Mouse (Mus musculus) neural tube, embryonic 12.5 days (tissue): Measurements from ENCODE around the gene Cdh6. TPM values are rescaled to one million over a fixed set of nuclear protein-coding genes. Genes with fewer than 3 reads are reported as not detected.

Experiments
- ATAC-seq: fragments of 200-750 bp; cut with Nextera tagmentation; 2 replicates; pipeline ENCODE4 v1.8.0; 2017; ENCODE audit warnings: low read depth, mild to moderate bottlenecking, moderate TSS enrichment, moderate library complexity; ENCODE audit not compliant: low FRiP score
- H3K27ac ChIP-seq: fragments of 300-500 bp; sonication (generic); 2 replicates; pipeline ENCODE4 v1.5.1; 2016
- H3K27me3 ChIP-seq: fragments of 300-500 bp; sonication (generic); replicated peaks from 2 replicates; pipeline ENCODE4 v1.6.1; 2016; ENCODE audit warnings: mild to moderate bottlenecking
- H3K36me3 ChIP-seq: fragments of 300-500 bp; sonication (generic); 2 replicates; pipeline ENCODE4 v1.6.1; 2016; ENCODE audit warnings: mild to moderate bottlenecking
- H3K4me1 ChIP-seq: fragments of 300-500 bp; sonication (generic); 2 replicates; pipeline ENCODE4 v1.6.1; 2016
- H3K4me2 ChIP-seq: fragments of 300-500 bp; sonication (generic); replicated peaks from 2 replicates; pipeline ENCODE4 v1.6.1; 2016; ENCODE audit warnings: mild to moderate bottlenecking
- H3K4me3 ChIP-seq: fragments of 300-500 bp; sonication (generic); 2 replicates; pipeline ENCODE4 v1.5.1; 2016
- H3K9ac ChIP-seq: fragments of 300-500 bp; sonication (generic); 2 replicates; pipeline ENCODE4 v1.6.1; 2016; ENCODE audit warnings: mild to moderate bottlenecking
- H3K9me3 ChIP-seq: fragments of 300-500 bp; sonication (generic); 2 replicates; pipeline ENCODE4 v1.6.1; 2016; ENCODE audit warnings: mild to moderate bottlenecking
- WGBS: fragments of 180-500 bp; shearing (Covaris S2); methylation state at CpG from one replicate; pipeline ENCODE4 v1.1.7; 2016; 5-methylcytosine and 5-hydroxymethylcytosine counted together
- polyA plus RNA-seq: library from polyadenylated mRNA; unstranded; fragments of >200 nt; fragmentation: Nextera tagmentation; extraction: Ambion mirVana; gene quantifications from 2 replicates; pipeline ENCODE4 v1.2.1, GENCODE M21; 2016

Gene Cdh6
- polyA plus RNA-seq, 1 experiment from 2014 or later: 17.5 TPM

- ATAC-seq: no peak
- Histone ChIP-seq H3K36me3 (no peaks in the 10 kb centered on the region), H3K4me1 (no peaks in the 10 kb centered on the region), H3K4me3 (no peak overlapping the region), H3K27ac (no peak overlapping the region), H3K27me3 (no peaks in the 10 kb centered on the region), H3K9ac (no peak overlapping the region), H3K4me2 (no peak overlapping the region), H3K9me3 (0 out of 2 replicates have a peak, but pooled peaks cover 2% of the 10 kb centered on the region)
- 83% methylated on average over 5 of the region's 5 CpGs for WGBS
These were observed 33.8 kb downstream of the Cdh6 start for GRCm38 (mm10) chr15:13139662-13140061.

GRCm38 (mm10) chr15:13137166-13137565 is 36.3 kb downstream of the Cdh6 start:
- Histone ChIP-seq H3K4me2 (no peak overlapping the region), H3K27ac (no peak overlapping the region), H3K27me3 (no peaks in the 10 kb centered on the region), H3K36me3 (no peaks in the 10 kb centered on the region), H3K9ac (no peak overlapping the region), H3K9me3 (no peaks in the 10 kb centered on the region), H3K4me3 (no peak overlapping the region), H3K4me1 (no peaks in the 10 kb centered on the region)
- 89% methylated on average over 6 of the region's 6 CpGs for WGBS
- no peak for ATAC-seq

GRCm38 (mm10) chr15:13134086-13134485 is 39.4 kb downstream of the Cdh6 start:
- Histone ChIP-seq H3K4me2 (no peak overlapping the region), H3K36me3 (no peaks in the 10 kb centered on the region), H3K9me3 (no peaks in the 10 kb centered on the region), H3K4me3 (no peak overlapping the region), H3K9ac (no peak overlapping the region), H3K27me3 (no peaks in the 10 kb centered on the region), H3K27ac (no peak overlapping the region), H3K4me1 (no peaks in the 10 kb centered on the region)
- WGBS: 77% methylated on average over 1 of the region's 1 CpGs
- no peak for ATAC-seq

- no peaks in the 10 kb centered on the region for H3K27me3 ChIP-seq
- H3K9me3 ChIP-seq: no peaks in the 10 kb centered on the region
- no peak overlapping the region for H3K4me2 ChIP-seq
- H3K36me3 ChIP-seq: no peaks in the 10 kb centered on the region
- ATAC-seq: no peak
- no peaks in the 10 kb centered on the region for H3K4me1 ChIP-seq
- H3K4me3 ChIP-seq: no peak overlapping the region
- 92% methylated on average over 8 of the region's 8 CpGs for WGBS
- H3K9ac ChIP-seq: no peak overlapping the region
- H3K27ac ChIP-seq: no peak overlapping the region
These were observed 40.1 kb downstream of the Cdh6 start for GRCm38 (mm10) chr15:13133370-13133769.

GRCm38 (mm10) chr15:13132493-13132892 is 41.0 kb downstream of the Cdh6 start:
- no peak for ATAC-seq
- 90% methylated on average over 3 of the region's 3 CpGs for WGBS

GRCm38 (mm10) chr15:13130246-13130645 is 43.2 kb downstream of the Cdh6 start:
- no peaks in the 10 kb centered on the region for H3K27me3 ChIP-seq
- H3K27ac ChIP-seq: no peak overlapping the region
- H3K36me3 ChIP-seq: no peaks in the 10 kb centered on the region
- WGBS: 74% methylated on average over 5 of the region's 5 CpGs
- H3K4me3 ChIP-seq: no peak overlapping the region
- no peak overlapping the region for H3K4me2 ChIP-seq
- H3K9me3 ChIP-seq: no peaks in the 10 kb centered on the region
- no peaks in the 10 kb centered on the region for H3K4me1 ChIP-seq
- peak; percentile 34; the same call in 1 of the 2 replicates for ATAC-seq
- no peak overlapping the region for H3K9ac ChIP-seq

More at GRCm38 (mm10) chr15:13132493-13132892, 41.0 kb downstream of the Cdh6 start:
- Histone ChIP-seq H3K9ac (no peak overlapping the region), H3K4me3 (no peak overlapping the region), H3K4me1 (no peaks in the 10 kb centered on the region), H3K9me3 (no peaks in the 10 kb centered on the region), H3K27ac (no peak overlapping the region), H3K36me3 (no peaks in the 10 kb centered on the region), H3K4me2 (no peak overlapping the region), H3K27me3 (no peaks in the 10 kb centered on the region)

GRCm38 (mm10) chr15:13100341-13100740 is 73.1 kb downstream of the Cdh6 start:
- Histone ChIP-seq H3K27ac (no peak overlapping the region), H3K27me3 (no peaks in the 10 kb centered on the region), H3K4me1 (no peaks in the 10 kb centered on the region), H3K4me2 (no peak overlapping the region), H3K9ac (no peak overlapping the region), H3K36me3 (no peaks in the 10 kb centered on the region), H3K4me3 (no peak overlapping the region), H3K9me3 (no peaks in the 10 kb centered on the region)
- ATAC-seq: no peak
- WGBS: 71% methylated on average over 6 of the region's 6 CpGs

GRCm38 (mm10) chr15:13097861-13098260 is 75.6 kb downstream of the Cdh6 start:
- no peaks in the 10 kb centered on the region for H3K9me3 ChIP-seq
- H3K9ac ChIP-seq: no peak overlapping the region
- 86% methylated on average over 6 of the region's 6 CpGs for WGBS
- no peak overlapping the region for H3K4me3 ChIP-seq
- no peaks in the 10 kb centered on the region for H3K36me3 ChIP-seq
- H3K27ac ChIP-seq: no peak overlapping the region
- no peak overlapping the region for H3K4me2 ChIP-seq
- H3K4me1 ChIP-seq: no peaks in the 10 kb centered on the region
- H3K27me3 ChIP-seq: no peaks in the 10 kb centered on the region
- no peak for ATAC-seq

GRCm38 (mm10) chr15:13095406-13095805 is 78.1 kb downstream of the Cdh6 start:
- no peak overlapping the region for H3K4me2 ChIP-seq
- H3K4me3 ChIP-seq: no peak overlapping the region
- H3K9me3 ChIP-seq: no peaks in the 10 kb centered on the region
- no peaks in the 10 kb centered on the region for H3K4me1 ChIP-seq
- ATAC-seq: no peak
- no peak overlapping the region for H3K27ac ChIP-seq
- no peaks in the 10 kb centered on the region for H3K27me3 ChIP-seq
- H3K9ac ChIP-seq: no peak overlapping the region
- H3K36me3 ChIP-seq: no peaks in the 10 kb centered on the region
- 70% methylated on average over 9 of the region's 9 CpGs for WGBS

GRCm38 (mm10) chr15:13094881-13095256 is 78.6 kb downstream of the Cdh6 start:
- 67% methylated on average over 7 of the region's 7 CpGs for WGBS
- Histone ChIP-seq H3K4me3 (no peak overlapping the region), H3K4me1 (no peaks in the 10 kb centered on the region), H3K27me3 (no peaks in the 10 kb centered on the region), H3K9me3 (no peaks in the 10 kb centered on the region), H3K9ac (no peak overlapping the region), H3K27ac (no peak overlapping the region), H3K4me2 (no peak overlapping the region), H3K36me3 (no peaks in the 10 kb centered on the region)
- ATAC-seq: no peak

GRCm38 (mm10) chr15:13093954-13094880 is 79.3 kb downstream of the Cdh6 start:
- Histone ChIP-seq H3K27ac (no peak overlapping the region), H3K27me3 (no peaks in the 10 kb centered on the region), H3K36me3 (no peaks in the 10 kb centered on the region), H3K9ac (no peak overlapping the region), H3K4me1 (no peaks in the 10 kb centered on the region), H3K9me3 (no peaks in the 10 kb centered on the region), H3K4me3 (no peak overlapping the region), H3K4me2 (no peak overlapping the region)
- no peak for ATAC-seq
- WGBS: 84% methylated on average over 19 of the region's 19 CpGs

- no peaks in the 10 kb centered on the region for H3K9me3 ChIP-seq
- H3K36me3 ChIP-seq: no peaks in the 10 kb centered on the region
- H3K9ac ChIP-seq: no peak overlapping the region
- H3K4me1 ChIP-seq: no peaks in the 10 kb centered on the region
- H3K4me3 ChIP-seq: no peak overlapping the region
- WGBS: 87% methylated on average over 13 of the region's 13 CpGs
- H3K4me2 ChIP-seq: no peak overlapping the region
- ATAC-seq: no peak
- H3K27me3 ChIP-seq: no peaks in the 10 kb centered on the region
- no peak overlapping the region for H3K27ac ChIP-seq
These were observed 81.4 kb downstream of the Cdh6 start for GRCm38 (mm10) chr15:13092064-13092463.
